ENCODE assay signal across 9 mouse cellular contexts in the genomic region with DNA sequence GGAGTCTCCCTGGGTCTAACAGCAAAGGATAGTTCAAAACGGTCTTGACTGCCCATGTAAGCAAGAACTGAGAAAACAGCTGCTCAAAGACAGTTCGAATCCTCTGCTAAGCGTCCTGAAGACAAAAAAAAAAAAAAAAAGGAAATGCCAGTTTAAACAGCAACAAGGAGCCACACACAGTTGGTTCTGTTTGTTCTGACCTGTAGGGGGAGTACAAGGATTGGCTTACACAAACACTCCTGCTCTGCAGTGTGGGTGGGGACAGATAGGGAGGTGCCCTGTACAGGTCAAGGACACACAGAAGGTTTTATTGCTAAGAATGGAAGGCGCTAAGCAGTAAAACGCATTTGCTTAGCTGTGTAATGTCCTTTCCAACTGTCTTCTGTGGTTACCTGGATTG. TPM values are rescaled to one million over a fixed set of nuclear protein-coding genes. Genes with fewer than 3 reads are reported as not detected.
DNase-seq lines count a peak whose midpoint lies in the region; ATAC-seq and TF ChIP-seq lines count a peak whose summit lies in the region.
"Had no signal": no experiment of that assay in that cellular context is flagged by ENCODE, and none has a peak within 500 bp of the region (broad histone marks: within the 10 kb centered on the region; RNA-seq: fewer than 3 reads in every experiment).

No protein-coding gene starts in this region.

- ATAC-seq in G1E (ENCODE audit: extremely low read depth, insufficient number of reproducible peaks, low FRiP score, poor library complexity, severe bottlenecking): peak; percentile 76
- ATAC-seq in intestine, embryonic 16.5 days: peak; percentile 94
- ATAC-seq in lung, embryonic 16.5 days (ENCODE audit: low read depth): peak; percentile 81; the same call in 1 of the 2 replicates

- TF ChIP-seq CTCF in G1E (IDR thresholded peaks at IDR 0.05; ENCODE audit: low read depth, low read length): peak; percentile 28; the same call in 1 of the 2 replicates

- peaks cover 4% of the 10 kb centered on the region for H3K4me1 ChIP-seq in G1E (ENCODE audit: insufficient read depth, low read depth, low read length)
- H3K4me1 ChIP-seq in intestine, embryonic 16.5 days (ENCODE audit: control insufficient read depth, insufficient read depth, low read length): no peaks in the 10 kb centered on the region
- H3K4me1 ChIP-seq in lung, embryonic 16.5 days (replicated peaks; ENCODE audit: control insufficient read depth, insufficient read depth, low read length): no peaks in the 10 kb centered on the region

- no peaks in the 10 kb centered on the region for H3K9me3 ChIP-seq in G1E (replicated peaks)
- H3K9me3 ChIP-seq in intestine, embryonic 16.5 days (ENCODE audit: control insufficient read depth, low read length): no peaks in the 10 kb centered on the region; the same call in 1 of the 2 replicates
- no peaks in the 10 kb centered on the region for H3K9me3 ChIP-seq in lung, embryonic 16.5 days (ENCODE audit: control insufficient read depth, low read length)

- peaks cover 3% of the 10 kb centered on the region; the same call in 1 of the 2 replicates for H3K27me3 ChIP-seq in G1E (ENCODE audit: insufficient read depth, low read length)
- no peaks in the 10 kb centered on the region for H3K27me3 ChIP-seq in intestine, embryonic 16.5 days (replicated peaks; ENCODE audit: control insufficient read depth, insufficient read depth, low read length)
- H3K27me3 ChIP-seq in lung, embryonic 16.5 days (ENCODE audit: control insufficient read depth, insufficient read depth, low read depth, low read length): no peaks in the 10 kb centered on the region

- no peak overlapping the region for H3K4me2 ChIP-seq in intestine, embryonic 16.5 days (ENCODE audit: low read depth, low read length)
- no peak overlapping the region for H3K4me2 ChIP-seq in lung, embryonic 16.5 days (ENCODE audit: low read depth, low read length)

- H3K9ac ChIP-seq in intestine, embryonic 16.5 days (ENCODE audit: low read depth, low read length): no peak overlapping the region
- H3K9ac ChIP-seq in lung, embryonic 16.5 days (ENCODE audit: low read length): no peak overlapping the region

- no peak overlapping the region for H3K4me3 ChIP-seq in G1E (ENCODE audit: low read depth, low read length)
- H3K4me3 ChIP-seq in intestine, embryonic 16.5 days (ENCODE audit: low read length): no peak overlapping the region
- no peak overlapping the region for H3K4me3 ChIP-seq in lung, embryonic 16.5 days (ENCODE audit: low read length)

- 17% methylated on average over 5 of the region's 5 CpGs for WGBS in intestine, embryonic 16.5 days
- 20% methylated on average over 5 of the region's 5 CpGs for WGBS in lung, embryonic 16.5 days

- H3K27ac ChIP-seq in intestine, embryonic 16.5 days (ENCODE audit: low read length): no peak overlapping the region
- H3K27ac ChIP-seq in lung, embryonic 16.5 days (ENCODE audit: low read length): no peak overlapping the region

- intact Hi-C loops in gastrocnemius, postnatal 36 days (cut with DNase I): loop anchor here (5.0 kb wide), 1 partner anchor 195 kb away; the partner anchor contains the start of genes Fam228b and Pfn4

- peak; percentile 57 for DNase-seq in layer of hippocampus, adult 9-11 months
- no peak for DNase-seq in layer of hippocampus, adult 8-10 months (ENCODE audit: low spot score in 2 of 2)
- peak; percentile 42 for DNase-seq in G1E (ENCODE audit: low spot score)
- peak; percentile 75 for DNase-seq in c-Kit-positive CD71-positive TER-119-negative erythroid progenitor cells, embryonic 14.5 days (ENCODE audit: low read depth)
- peak; percentile 52 for DNase-seq in thymus, postnatal 25 days
- DNase-seq in gastrocnemius, postnatal 36 days: no peak

- H3K36me3 ChIP-seq in G1E (replicated peaks): no peaks in the 10 kb centered on the region
- H3K36me3 ChIP-seq in intestine, embryonic 16.5 days (ENCODE audit: control insufficient read depth, insufficient read depth, low read length): no peaks in the 10 kb centered on the region
- H3K36me3 ChIP-seq in lung, embryonic 16.5 days (ENCODE audit: control insufficient read depth, insufficient read depth, low read length): no peaks in the 10 kb centered on the region

RNA-seq across cellular contexts. Expression of gene Itsn2, which starts 20.6 kb away (rescaled TPM):
- total RNA-seq in layer of hippocampus, adult 8-10 months (2022): 100 to 1,000 TPM in 1 of 4 experiments, 10 to 100 TPM in 3; 84.0 to 104 (median 91.1) TPM
- total RNA-seq in G1E (2014; fragmentation: Nextera tagmentation): 117 and 137 TPM in 2 replicates
- 149 and 168 TPM in 2 replicates for total RNA-seq in G1E (2017)
- polyA plus RNA-seq in G1E (2012): 10.2 and 17.6 TPM in 2 replicates
- polyA plus RNA-seq in intestine, embryonic 16.5 days (2015; fragmentation: Nextera tagmentation; extraction: Ambion mirVana): 30.4 and 32.9 TPM in 2 replicates
- 37.6 and 39.7 TPM in 2 replicates for polyA plus RNA-seq in lung, embryonic 16.5 days (2015; fragmentation: Nextera tagmentation; extraction: Ambion mirVana)
- total RNA-seq in gastrocnemius, postnatal 36 days (2021): 10 to 100 TPM; 17.4 to 21.0 TPM

RNA-seq across cellular contexts. Expression of gene Gm3625, which starts 20.9 kb away (rescaled TPM):
- not detected for total RNA-seq in layer of hippocampus, adult 8-10 months (2022)
- total RNA-seq in G1E (2014; fragmentation: Nextera tagmentation) (89.8 TPM in 1 of 2 replicates, not detected in the other), G1E (2017) (not detected in 2 replicates)
- not detected in 2 replicates for polyA plus RNA-seq in G1E (2012)
- not detected in 2 replicates for polyA plus RNA-seq in intestine, embryonic 16.5 days (2015; fragmentation: Nextera tagmentation; extraction: Ambion mirVana)
- polyA plus RNA-seq in lung, embryonic 16.5 days (2015; fragmentation: Nextera tagmentation; extraction: Ambion mirVana): not detected in 2 replicates
- total RNA-seq in gastrocnemius, postnatal 36 days (2021): not detected
- polyA plus RNA-seq: frontal cortex, adult 2 months had no signal

Comparison
In these comparisons a context has a peak if more than half of its experiments do, and no peak if none do; other contexts are left out.
1. DNase-seq: peak in layer of hippocampus, adult 9-11 months (single experiment), G1E (single experiment), c-Kit-positive CD71-positive TER-119-negative erythroid progenitor cells, embryonic 14.5 days (single experiment) and thymus, postnatal 25 days (single experiment); none in layer of hippocampus, adult 8-10 months (0 of 2) and gastrocnemius, postnatal 36 days (0 of 2).
2. Peak in every context shown above with its lines, with median percentiles within 50 percentile points of each other: ATAC-seq.